Mouse (Mus musculus): Measurements from ENCODE around the gene Emilin2.

- no peak for TF ChIP-seq TAL1 (IDR thresholded peaks at IDR 0.05; ENCODE audit: low read length)
- TF ChIP-seq GATA1 (IDR thresholded peaks at IDR 0.05; ENCODE audit: low read length), result no peak
Measured at GRCm38 (mm10) chr17:71254106-71254505, 57.7 kb downstream of the Emilin2 start.
